ENCODE assay signal across 8 mouse cellular contexts in genomic region chr4:152338419-152339292, GRCm38 (mm10). TPM values are rescaled to one million over a fixed set of nuclear protein-coding genes. Genes with fewer than 3 reads are reported as not detected.
DNase-seq lines count a peak whose midpoint lies in the region; ATAC-seq lines count a peak whose summit lies in the region.

Chd5 (plus strand) TSS chr4:152338651.

- no peaks in the 10 kb centered on the region for H3K9me3 ChIP-seq in heart, embryonic 15.5 days (replicated peaks)
- H3K9me3 ChIP-seq in forebrain, embryonic 16.5 days (ENCODE audit: control insufficient read depth, low read length), result no peaks in the 10 kb centered on the region

- peaks cover 72% of the 10 kb centered on the region for H3K27me3 ChIP-seq in heart, embryonic 15.5 days
- no peaks in the 10 kb centered on the region for H3K27me3 ChIP-seq in forebrain, embryonic 16.5 days (replicated peaks; ENCODE audit: control insufficient read depth, insufficient read depth, low read length)

- H3K4me2 ChIP-seq in heart, embryonic 15.5 days, result peak within 1 kb of the TSS; percentile 97
- H3K4me2 ChIP-seq in forebrain, embryonic 16.5 days (ENCODE audit: low read length), result peak within 1 kb of the TSS; percentile 81

- DNase-seq in heart, postnatal 14 days, result no peak
- peak; percentile 64 to 71 for DNase-seq in cerebellum, adult 18-20 months
- peak; percentile 54 for DNase-seq in left cerebral cortex, postnatal 4 days
- DNase-seq in right cerebral cortex, adult 18-20 months, result peak; percentile 80
- DNase-seq in B cell, adult 2 months, result no peak
- DNase-seq in kidney, adult 18-20 months, result no peak

- H3K9ac ChIP-seq in heart, embryonic 15.5 days, result peak within 1 kb of the TSS; percentile 53
- peak within 1 kb of the TSS; percentile 80 for H3K9ac ChIP-seq in forebrain, embryonic 16.5 days (replicated peaks; ENCODE audit: low read depth, low read length)

- H3K4me3 ChIP-seq in heart, embryonic 15.5 days, result peak within 1 kb of the TSS; percentile 56
- H3K4me3 ChIP-seq in forebrain, embryonic 16.5 days (replicated peaks; ENCODE audit: low read length), result peak within 1 kb of the TSS; percentile 70

- intact Hi-C loops in heart, postnatal 14 days (cut with DNase I), result no loop called here
- intact Hi-C loops in left cerebral cortex, postnatal 4 days (cut with DNase I), result no loop called here

- WGBS in heart, embryonic 15.5 days, result under 1% methylated on average over 77 of the region's 120 CpGs
- under 1% methylated on average over 59 of the region's 120 CpGs for WGBS in forebrain, embryonic 16.5 days

- H3K4me1 ChIP-seq in heart, embryonic 15.5 days (replicated peaks), result peaks cover 20% of the 10 kb centered on the region
- peaks cover 20% of the 10 kb centered on the region for H3K4me1 ChIP-seq in forebrain, embryonic 16.5 days (replicated peaks; ENCODE audit: control insufficient read depth, insufficient read depth, low read length)

- H3K36me3 ChIP-seq in heart, embryonic 15.5 days, result peaks cover 8% of the 10 kb centered on the region
- H3K36me3 ChIP-seq in forebrain, embryonic 16.5 days (ENCODE audit: control insufficient read depth, insufficient read depth), result peaks cover 6% of the 10 kb centered on the region; the same call in 1 of the 2 replicates

- ATAC-seq in heart, embryonic 15.5 days (replicated peaks; ENCODE audit: insufficient number of reproducible peaks, insufficient read depth, low FRiP score, low read depth), result no peak
- peak; percentile 55 for ATAC-seq in forebrain, embryonic 16.5 days

- no peak within 1 kb of the TSS for H3K27ac ChIP-seq in heart, embryonic 15.5 days
- H3K27ac ChIP-seq in forebrain, embryonic 16.5 days (ENCODE audit: low read length), result peak within 1 kb of the TSS; percentile 39

RNA-seq across cellular contexts. Expression of gene Chd5, which starts in this region (rescaled TPM):
- polyA plus RNA-seq in heart, embryonic 15.5 days (2015; fragmentation: Nextera tagmentation; extraction: Ambion mirVana), result 0.06 and 0.22 TPM in 2 replicates
- under 1 TPM; 0.10 to 0.60 TPM for total RNA-seq in heart, postnatal 14 days (2021)
- polyA plus RNA-seq in forebrain, embryonic 16.5 days (2015; fragmentation: Nextera tagmentation; extraction: Ambion mirVana), result 26.4 and 33.5 TPM in 2 replicates
- 100 to 1,000 TPM; 185 to 191 TPM for total RNA-seq in left cerebral cortex, postnatal 4 days (2021)

Comparison
In these comparisons a context has a peak if more than half of its experiments do, and no peak if none do; other contexts are left out.
1. RNA of gene Chd5 (total RNA-seq): 185 to 191 TPM in left cerebral cortex, postnatal 4 days; 0.10 to 0.60 TPM in heart, postnatal 14 days; every median in the first group is over 100 times any median in the second.
2. RNA of gene Chd5 (polyA plus RNA-seq): 26.4 to 33.5 TPM in forebrain, embryonic 16.5 days; 0.06 to 0.22 TPM in heart, embryonic 15.5 days; every median in the first group is over 10 times any median in the second.
3. DNase-seq: peak in cerebellum, adult 18-20 months (2 of 2), left cerebral cortex, postnatal 4 days (single experiment) and right cerebral cortex, adult 18-20 months (single experiment); none in heart, postnatal 14 days (0 of 2), B cell, adult 2 months (0 of 2) and kidney, adult 18-20 months (single experiment).